Comparison of ENCODE assay signal across 39 mouse cellular contexts in genomic region chrX:21115520-21115919, GRCm38 (mm10). TPM values are rescaled to one million over a fixed set of nuclear protein-coding genes. Genes with fewer than 3 reads are reported as not detected.
"Had no signal": no experiment of that assay in that cellular context is flagged by ENCODE, and none has a peak within 500 bp of the region (broad histone marks: within the 10 kb centered on the region; RNA-seq: fewer than 3 reads in every experiment).

Gene Ssxa1, plus strand, starts transcription at chrX:21115820.

- H3K36me3 ChIP-seq: embryonic facial prominence, embryonic 10.5 days; embryonic facial prominence, embryonic 12.5 days; embryonic facial prominence, embryonic 13.5 days; embryonic facial prominence, embryonic 15.5 days; forebrain, embryonic 10.5 days; forebrain, embryonic 12.5 days; forebrain, embryonic 15.5 days had no signal

- H3K4me2 ChIP-seq: embryonic facial prominence, embryonic 12.5 days; embryonic facial prominence, embryonic 13.5 days; embryonic facial prominence, embryonic 15.5 days; forebrain, embryonic 12.5 days; forebrain, embryonic 13.5 days; forebrain, embryonic 15.5 days had no signal

- H3K4me1 ChIP-seq: embryonic facial prominence, embryonic 10.5 days; embryonic facial prominence, embryonic 12.5 days; embryonic facial prominence, embryonic 13.5 days; embryonic facial prominence, embryonic 15.5 days; forebrain, embryonic 10.5 days; forebrain, embryonic 12.5 days; forebrain, embryonic 13.5 days; forebrain, embryonic 15.5 days had no signal

- H3K27ac ChIP-seq: embryonic facial prominence, embryonic 10.5 days; embryonic facial prominence, embryonic 12.5 days; embryonic facial prominence, embryonic 13.5 days; embryonic facial prominence, embryonic 15.5 days; forebrain, embryonic 10.5 days; forebrain, embryonic 12.5 days; forebrain, embryonic 13.5 days; forebrain, embryonic 15.5 days; gastrocnemius, adult 2 months; heart, adult 2 months had no signal

- H3K9ac ChIP-seq: embryonic facial prominence, embryonic 12.5 days; embryonic facial prominence, embryonic 13.5 days; embryonic facial prominence, embryonic 15.5 days; forebrain, embryonic 12.5 days; forebrain, embryonic 13.5 days; forebrain, embryonic 15.5 days; forebrain, postnatal 0 days had no signal

- DNase-seq: cerebellum, adult 9-10 months; cerebellum, adult 9-11 months; cerebellum, postnatal 10 days; cerebellum, postnatal 14 days; cerebellum, postnatal 25 days; cerebellum, postnatal 36 days; embryo, embryonic 11 days; forebrain, postnatal 0 days; gastrocnemius, adult 2 months; gastrocnemius, postnatal 10 days; gastrocnemius, postnatal 14 days; gastrocnemius, postnatal 25 days; gastrocnemius, postnatal 36 days; heart, adult 11 months; heart, adult 18-20 months; heart, adult 2 months had no signal

- H3K4me3 ChIP-seq: embryonic facial prominence, embryonic 10.5 days; embryonic facial prominence, embryonic 12.5 days; embryonic facial prominence, embryonic 13.5 days; embryonic facial prominence, embryonic 15.5 days; erythroblast, embryonic 14.5 days; forebrain, embryonic 10.5 days; forebrain, embryonic 12.5 days; forebrain, embryonic 13.5 days; forebrain, embryonic 15.5 days; gastrocnemius, adult 2 months; heart, adult 2 months had no signal

- H3K9me3 ChIP-seq: embryonic facial prominence, embryonic 10.5 days; embryonic facial prominence, embryonic 12.5 days; embryonic facial prominence, embryonic 13.5 days; embryonic facial prominence, embryonic 15.5 days; forebrain, embryonic 10.5 days; forebrain, embryonic 12.5 days; forebrain, embryonic 13.5 days; forebrain, embryonic 15.5 days had no signal

- ATAC-seq: forebrain, embryonic 13.5 days; forebrain, embryonic 14.5 days; forebrain, embryonic 15.5 days; forebrain, embryonic 16.5 days; forebrain, postnatal 0 days had no signal

- H3K27me3 ChIP-seq: embryonic facial prominence, embryonic 12.5 days; embryonic facial prominence, embryonic 13.5 days; embryonic facial prominence, embryonic 15.5 days; forebrain, embryonic 12.5 days; forebrain, embryonic 13.5 days; forebrain, embryonic 15.5 days had no signal

RNA-seq across cellular contexts. Expression of gene Ssxa1, which starts in this region (rescaled TPM):
- total RNA-seq: common myeloid progenitor, adult 5-6 weeks; forebrain, postnatal 0 days; gastrocnemius, adult 18-20 months; gastrocnemius, adult 2 months; gastrocnemius, adult 8-10 months; gastrocnemius, postnatal 10 days; gastrocnemius, postnatal 14 days; gastrocnemius, postnatal 25 days; gastrocnemius, postnatal 36 days; gastrocnemius, postnatal 4 days; granulocyte monocyte progenitor cell, adult 5-6 weeks; heart, adult 18-20 months; heart, adult 2 months; heart, adult 8-10 months had no signal
- polyA plus RNA-seq: cortical plate, adult 2 months; embryonic facial prominence, embryonic 10.5 days; embryonic facial prominence, embryonic 11.5 days; embryonic facial prominence, embryonic 12.5 days; embryonic facial prominence, embryonic 13.5 days; embryonic facial prominence, embryonic 14.5 days; embryonic facial prominence, embryonic 15.5 days; erythroblast, embryonic 14.5 days; forebrain, embryonic 10.5 days; forebrain, embryonic 11.5 days; forebrain, embryonic 12.5 days; forebrain, embryonic 13.5 days; forebrain, embryonic 14.5 days; forebrain, embryonic 15.5 days; forebrain, embryonic 16.5 days; forebrain, postnatal 0 days; frontal cortex, adult 2 months; gonadal fat pad, adult 2 months; heart, adult 2 months had no signal
